Mouse (Mus musculus): ENCODE measurements around the gene Srsf6. TPM values are rescaled to one million over a fixed set of nuclear protein-coding genes. Genes with fewer than 3 reads are reported as not detected.

Srsf6 gene
- polyA plus RNA-seq, 1 experiment from 2014 or later, result 125 TPM

DNA sequence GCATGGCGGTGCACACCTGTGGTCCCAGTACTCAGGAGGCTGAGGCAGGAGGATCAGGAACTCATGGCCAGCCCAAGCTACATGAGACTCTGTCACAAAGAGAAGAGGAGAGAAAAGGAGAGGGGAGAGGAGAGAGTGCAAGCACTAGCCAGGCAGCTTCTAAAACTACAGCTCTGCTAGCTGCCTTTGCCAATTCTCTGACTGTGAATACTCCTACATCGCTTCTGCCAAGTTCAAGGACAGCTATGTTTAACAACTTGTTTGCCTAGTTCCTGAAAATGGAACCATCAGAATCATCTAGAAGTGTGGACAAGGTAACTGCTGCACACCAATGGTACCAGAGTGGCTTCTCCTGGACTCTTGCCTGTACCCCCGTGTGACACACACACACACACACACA is 17.3 kb upstream of the Srsf6 start:
- Histone ChIP-seq H3K9me3 (replicated peaks) (no peaks in the 10 kb centered on the region), H3K9ac (replicated peaks) (no peak overlapping the region), H3K4me3 (replicated peaks) (no peak overlapping the region), H3K4me2 (no peak overlapping the region), H3K27me3 (replicated peaks) (peaks cover 8% of the 10 kb centered on the region; the same call in 1 of the 2 replicates), H3K36me3 (no peaks in the 10 kb centered on the region), H3K4me1 (no peaks in the 10 kb centered on the region), H3K27ac (replicated peaks) (no peak overlapping the region)
- ATAC-seq (ENCODE audit: low FRiP score), result no peak
- WGBS, result 49% methylated on average over 3 of the region's 3 CpGs

DNA sequence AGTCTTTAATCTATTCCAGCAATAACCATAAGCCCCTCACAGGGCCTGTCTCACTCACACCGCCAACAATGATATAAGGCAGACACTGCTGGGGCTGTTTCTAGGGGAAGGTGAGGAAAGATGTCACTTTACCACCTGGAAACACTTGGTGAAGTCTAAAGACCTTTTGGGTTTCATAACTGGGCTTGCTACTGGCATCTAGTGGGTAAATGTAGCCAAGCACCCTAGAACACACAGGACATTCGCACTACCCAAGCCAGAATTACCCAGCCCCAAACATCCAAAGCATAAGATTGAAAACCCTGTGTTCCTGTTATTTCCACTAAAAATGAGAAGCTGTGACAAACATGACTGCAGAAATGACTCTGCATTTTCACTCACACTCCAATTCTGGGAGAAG is 16.8 kb upstream of the Srsf6 start:
- H3K36me3 ChIP-seq, result no peaks in the 10 kb centered on the region
- no peak overlapping the region for H3K9ac ChIP-seq (replicated peaks)
- H3K27me3 ChIP-seq (replicated peaks), result peaks cover 8% of the 10 kb centered on the region; the same call in 1 of the 2 replicates
- H3K4me1 ChIP-seq, result no peaks in the 10 kb centered on the region
- no peak overlapping the region for H3K4me2 ChIP-seq
- H3K4me3 ChIP-seq (replicated peaks), result no peak overlapping the region
- 0 out of 2 replicates have a peak, but pooled peaks have one; percentile 50 for ATAC-seq (ENCODE audit: low FRiP score)
- no peak overlapping the region for H3K27ac ChIP-seq (replicated peaks)
- no peaks in the 10 kb centered on the region for H3K9me3 ChIP-seq (replicated peaks)
- 44% methylated on average over 2 of the region's 2 CpGs for WGBS

- Histone ChIP-seq H3K4me2 (no peak overlapping the region), H3K36me3 (no peaks in the 10 kb centered on the region), H3K9me3 (replicated peaks) (no peaks in the 10 kb centered on the region), H3K4me3 (replicated peaks) (no peak overlapping the region), H3K4me1 (peaks cover 3% of the 10 kb centered on the region; the same call in 1 of the 2 replicates), H3K27me3 (replicated peaks) (peaks cover 17% of the 10 kb centered on the region), H3K9ac (replicated peaks) (no peak overlapping the region), H3K27ac (replicated peaks) (no peak overlapping the region)
- no peak for ATAC-seq (ENCODE audit: low FRiP score)
- WGBS, result 63% methylated on average over 5 of the region's 5 CpGs
Measured at GRCm38 (mm10) chr2:162919926-162920325, 11.4 kb upstream of the Srsf6 start.

DNA sequence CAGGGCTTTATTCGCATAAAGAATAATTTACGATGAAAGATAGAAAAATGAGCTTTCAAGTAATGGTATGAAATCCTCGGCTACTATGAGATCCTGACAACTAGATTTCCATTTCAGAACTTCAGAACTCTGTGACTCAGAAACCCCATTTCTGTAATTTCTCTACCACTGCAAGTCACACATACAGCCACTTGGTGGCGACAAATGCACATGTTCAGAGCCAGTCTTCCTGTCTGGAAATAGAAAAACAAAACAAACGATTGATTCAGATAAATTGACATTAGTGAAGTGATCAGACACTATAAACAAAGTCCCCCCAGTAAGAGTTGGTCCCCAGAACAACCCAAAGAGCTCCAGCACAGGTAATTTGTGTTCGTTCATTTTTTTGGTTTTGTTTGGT is 9.1 kb upstream of the Srsf6 start:
- Histone ChIP-seq H3K9me3 (replicated peaks) (no peaks in the 10 kb centered on the region), H3K36me3 (no peaks in the 10 kb centered on the region), H3K4me3 (replicated peaks) (no peak overlapping the region), H3K27ac (replicated peaks) (no peak overlapping the region), H3K27me3 (replicated peaks) (peaks cover 9% of the 10 kb centered on the region; the same call in 1 of the 2 replicates), H3K4me1 (peaks cover 3% of the 10 kb centered on the region; the same call in 1 of the 2 replicates), H3K4me2 (no peak overlapping the region), H3K9ac (replicated peaks) (no peak overlapping the region; the same call in 1 of the 2 replicates)
- no peak for ATAC-seq (ENCODE audit: low FRiP score)
- 16% methylated on average over 6 of the region's 6 CpGs for WGBS

GRCm38 (mm10) chr2:162922834-162923233 is 8.5 kb upstream of the Srsf6 start:
- Histone ChIP-seq H3K4me2 (no peak overlapping the region), H3K4me1 (peaks cover 3% of the 10 kb centered on the region; the same call in 1 of the 2 replicates), H3K27ac (replicated peaks) (no peak overlapping the region), H3K9me3 (replicated peaks) (no peaks in the 10 kb centered on the region), H3K9ac (replicated peaks) (no peak overlapping the region; the same call in 1 of the 2 replicates), H3K4me3 (replicated peaks) (no peak overlapping the region), H3K27me3 (replicated peaks) (peaks cover 10% of the 10 kb centered on the region; the same call in 1 of the 2 replicates), H3K36me3 (no peaks in the 10 kb centered on the region)
- WGBS, result 85% methylated on average over 5 of the region's 5 CpGs
- no peak for ATAC-seq (ENCODE audit: low FRiP score)

DNA sequence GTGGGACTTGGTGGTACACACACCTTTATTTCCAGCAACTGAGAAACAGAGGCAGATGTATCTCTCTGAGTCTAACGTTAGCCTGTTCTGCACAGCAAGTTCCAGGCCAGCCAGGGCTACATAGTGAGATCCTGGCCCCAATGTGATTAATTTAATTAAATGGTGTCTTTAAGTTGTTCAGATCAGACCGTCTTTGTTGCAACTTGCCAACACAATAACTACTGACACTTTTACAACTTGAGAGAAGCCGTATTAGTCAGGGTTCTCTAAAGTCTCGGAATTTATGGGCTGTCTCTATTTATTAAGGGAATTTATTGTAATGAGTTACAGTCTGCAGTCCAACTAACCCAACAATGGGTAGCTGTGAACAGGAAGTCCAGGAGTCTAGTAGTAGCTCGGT is 7.2 kb upstream of the Srsf6 start:
- Histone ChIP-seq H3K9me3 (replicated peaks) (no peaks in the 10 kb centered on the region), H3K27me3 (replicated peaks) (peaks cover 22% of the 10 kb centered on the region), H3K4me3 (replicated peaks) (no peak overlapping the region), H3K4me2 (no peak overlapping the region), H3K4me1 (peaks cover 3% of the 10 kb centered on the region; the same call in 1 of the 2 replicates), H3K36me3 (no peaks in the 10 kb centered on the region), H3K27ac (replicated peaks) (no peak overlapping the region), H3K9ac (replicated peaks) (no peak overlapping the region)
- WGBS, result 13% methylated on average over 5 of the region's 5 CpGs
- no peak for ATAC-seq (ENCODE audit: low FRiP score)

- peaks cover 13% of the 10 kb centered on the region for H3K4me1 ChIP-seq
- H3K9ac ChIP-seq (replicated peaks), result no peak overlapping the region
- no peak overlapping the region for H3K27ac ChIP-seq (replicated peaks)
- no peaks in the 10 kb centered on the region for H3K9me3 ChIP-seq (replicated peaks)
- H3K36me3 ChIP-seq, result no peaks in the 10 kb centered on the region
- H3K4me2 ChIP-seq, result no peak overlapping the region
- H3K27me3 ChIP-seq (replicated peaks), result peaks cover 14% of the 10 kb centered on the region; the same call in 1 of the 2 replicates
- H3K4me3 ChIP-seq (replicated peaks), result no peak overlapping the region
- WGBS, result 78% methylated on average over 3 of the region's 3 CpGs
- ATAC-seq (ENCODE audit: low FRiP score), result no peak
Measured at GRCm38 (mm10) chr2:162927918-162928585, 3.3 kb upstream of the Srsf6 start.

DNA sequence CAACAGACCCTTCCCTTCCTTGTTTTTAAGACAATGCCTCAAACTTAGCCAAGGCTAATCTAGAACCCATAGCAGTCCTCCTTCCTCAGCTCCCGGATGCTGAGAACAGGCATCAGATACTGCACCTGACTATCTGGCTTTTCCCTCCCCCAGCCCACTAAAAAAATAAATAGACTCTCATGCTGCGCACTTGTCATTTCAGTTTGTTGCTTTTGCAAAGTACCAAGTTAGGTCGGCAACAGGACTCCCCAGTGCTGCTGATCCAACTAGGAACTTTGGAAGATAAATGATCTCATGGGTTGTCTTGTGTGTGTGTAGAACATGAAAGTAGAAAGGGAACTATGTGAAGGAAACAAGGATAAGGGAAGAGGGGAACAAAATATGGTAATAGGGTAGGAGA is 1.6 kb upstream of the Srsf6 start:
- no peak overlapping the region for H3K4me3 ChIP-seq (replicated peaks)
- peaks cover 14% of the 10 kb centered on the region; the same call in 1 of the 2 replicates for H3K27me3 ChIP-seq (replicated peaks)
- ATAC-seq (ENCODE audit: low FRiP score), result no peak
- no peaks in the 10 kb centered on the region for H3K9me3 ChIP-seq (replicated peaks)
- no peak overlapping the region for H3K27ac ChIP-seq (replicated peaks)
- H3K4me2 ChIP-seq, result no peak overlapping the region
- peaks cover 13% of the 10 kb centered on the region for H3K36me3 ChIP-seq
- 78% methylated on average over 3 of the region's 3 CpGs for WGBS
- H3K4me1 ChIP-seq, result peaks cover 19% of the 10 kb centered on the region
- H3K9ac ChIP-seq (replicated peaks), result no peak overlapping the region

DNA sequence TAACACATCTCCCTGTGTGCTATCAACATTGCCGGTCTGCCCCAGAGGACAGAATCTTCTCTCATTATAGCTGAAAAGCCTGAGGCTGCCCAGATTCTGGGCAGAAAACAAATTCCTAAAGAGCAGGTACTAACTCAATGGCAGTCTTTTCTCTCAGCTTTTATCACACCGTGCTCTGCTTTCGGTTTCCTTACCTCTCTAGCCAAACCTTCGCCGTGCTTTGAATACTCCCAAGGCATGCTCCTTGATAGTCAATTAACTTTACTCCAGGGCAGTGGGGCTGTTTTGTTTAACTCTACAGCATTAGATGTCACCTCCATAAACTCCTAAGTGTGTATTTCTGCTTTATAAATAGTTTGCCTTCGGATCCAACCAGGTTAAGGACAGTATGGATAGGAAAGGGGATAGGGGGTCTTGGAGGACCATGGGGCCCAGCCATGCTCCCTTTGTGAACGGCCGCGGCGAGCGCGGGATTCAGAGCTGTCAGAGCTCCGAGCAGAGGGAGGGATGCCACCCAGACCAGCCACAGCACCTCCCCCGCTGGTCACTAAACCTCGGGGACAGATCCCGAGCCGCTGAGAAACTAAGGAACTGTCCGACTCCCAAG is 709 bp upstream of the Srsf6 start:
- Histone ChIP-seq H3K4me3 (replicated peaks) (peak overlapping the region; percentile 99), H3K4me1 (peaks cover 19% of the 10 kb centered on the region), H3K27ac (replicated peaks) (peak overlapping the region; percentile 100), H3K36me3 (peaks cover 21% of the 10 kb centered on the region), H3K9ac (replicated peaks) (peak overlapping the region; percentile 100), H3K27me3 (replicated peaks) (peaks cover 14% of the 10 kb centered on the region; the same call in 1 of the 2 replicates), H3K4me2 (peak overlapping the region; percentile 82), H3K9me3 (replicated peaks) (no peaks in the 10 kb centered on the region)
- ATAC-seq (ENCODE audit: low FRiP score), result no peak; the same call in 1 of the 2 replicates
- under 1% methylated on average over 18 of the region's 18 CpGs for WGBS

GRCm38 (mm10) chr2:162931674-162932650 is 634 bp downstream of the Srsf6 start:
- WGBS, result under 1% methylated on average over 55 of the region's 103 CpGs
- H3K4me3 ChIP-seq (replicated peaks), result peak overlapping the region; percentile 99
- peak overlapping the region; percentile 100 for H3K9ac ChIP-seq (replicated peaks)
- peaks cover 33% of the 10 kb centered on the region for H3K36me3 ChIP-seq
- peak; percentile 64 for ATAC-seq (ENCODE audit: low FRiP score)
- peak overlapping the region; percentile 100 for H3K27ac ChIP-seq (replicated peaks)
- H3K27me3 ChIP-seq (replicated peaks), result peaks cover 14% of the 10 kb centered on the region; the same call in 1 of the 2 replicates
- no peaks in the 10 kb centered on the region for H3K9me3 ChIP-seq (replicated peaks)
- H3K4me2 ChIP-seq, result peak overlapping the region; percentile 82
- peaks cover 19% of the 10 kb centered on the region for H3K4me1 ChIP-seq

DNA sequence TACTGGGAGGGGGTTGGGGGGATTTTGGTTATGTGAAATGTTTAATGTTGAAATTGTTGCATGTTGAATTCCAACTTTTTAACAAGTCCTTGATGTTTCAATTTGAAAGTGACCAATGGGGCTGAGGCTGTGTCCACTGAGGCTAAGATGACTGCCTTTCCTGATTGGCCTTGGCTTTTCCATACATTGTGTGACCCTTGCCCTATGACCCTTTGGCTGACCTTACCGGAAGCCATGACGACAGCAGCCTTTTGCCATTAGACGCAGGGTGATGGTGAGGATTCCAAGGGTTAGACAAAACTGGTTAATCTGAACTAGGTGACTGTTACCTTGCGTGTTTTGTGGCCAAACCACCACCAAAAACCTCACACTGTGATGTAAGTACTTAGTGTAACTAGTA is 1.4 kb downstream of the Srsf6 start:
- ATAC-seq (ENCODE audit: low FRiP score), result no peak
- H3K4me3 ChIP-seq (replicated peaks), result peak overlapping the region; percentile 99
- no peaks in the 10 kb centered on the region for H3K9me3 ChIP-seq (replicated peaks)
- H3K27me3 ChIP-seq (replicated peaks), result peaks cover 14% of the 10 kb centered on the region; the same call in 1 of the 2 replicates
- 50% methylated on average over 4 of the region's 4 CpGs for WGBS
- peak overlapping the region; percentile 100 for H3K9ac ChIP-seq (replicated peaks)
- peaks cover 39% of the 10 kb centered on the region for H3K36me3 ChIP-seq
- H3K27ac ChIP-seq (replicated peaks), result no peak overlapping the region
- peaks cover 19% of the 10 kb centered on the region for H3K4me1 ChIP-seq
- peak overlapping the region; percentile 82 for H3K4me2 ChIP-seq
